11 mouse cellular contexts compared by ENCODE assay signal in the genomic region with DNA sequence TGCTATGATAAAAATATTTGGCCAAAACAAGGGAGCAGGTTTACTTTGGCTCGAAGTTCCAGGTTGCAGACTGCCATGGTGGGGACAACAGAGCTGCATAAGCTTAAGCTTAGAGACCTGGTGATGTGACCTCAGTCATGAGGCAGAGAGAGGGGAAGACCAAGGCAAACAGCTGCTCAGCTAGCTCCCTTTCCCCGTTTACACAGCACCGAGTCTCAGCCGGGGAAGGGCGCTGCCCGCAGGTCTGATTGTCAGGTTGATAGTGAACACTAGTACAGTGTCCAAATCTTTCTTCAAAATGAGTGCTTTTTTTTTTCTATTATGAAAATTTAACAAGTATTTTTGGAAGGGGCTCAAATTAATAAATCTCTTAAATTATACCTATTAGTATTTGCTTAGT.
"Had no signal": no experiment of that assay in that cellular context is flagged by ENCODE, and none has a peak within 500 bp of the region (broad histone marks: within the 10 kb centered on the region; RNA-seq: fewer than 3 reads in every experiment).

No protein-coding gene starts in this region.

- H3K4me2 ChIP-seq: liver, embryonic 15.5 days; lung, embryonic 15.5 days; midbrain, embryonic 12.5 days had no signal

- H3K4me3 ChIP-seq: layer of hippocampus, adult 2 months; limb, embryonic 10.5 days; liver, embryonic 15.5 days; lung, embryonic 15.5 days; midbrain, embryonic 12.5 days had no signal

- DNase-seq: kidney, adult 11 months; kidney, postnatal 10 days; kidney, postnatal 4 days; lung, postnatal 14 days; thymus, postnatal 14 days had no signal

- H3K27ac ChIP-seq: layer of hippocampus, adult 2 months; limb, embryonic 10.5 days; liver, embryonic 15.5 days; lung, embryonic 15.5 days; midbrain, embryonic 12.5 days; stomach, postnatal 0 days had no signal

- H3K36me3 ChIP-seq: limb, embryonic 10.5 days; liver, embryonic 15.5 days; lung, embryonic 15.5 days; midbrain, embryonic 12.5 days had no signal

- H3K27me3 ChIP-seq: liver, embryonic 15.5 days; lung, embryonic 15.5 days; midbrain, embryonic 12.5 days had no signal

- H3K9me3 ChIP-seq: limb, embryonic 10.5 days; liver, embryonic 15.5 days; lung, embryonic 15.5 days; midbrain, embryonic 12.5 days had no signal

- H3K9ac ChIP-seq: liver, embryonic 15.5 days; lung, embryonic 15.5 days; midbrain, embryonic 12.5 days had no signal
